Mouse (Mus musculus) mouse embryonic stem cell (cell line): ENCODE measurements at regions not wholly inside any gene's neighbourhood (a gene's known extent, or its start where the extent isn't known, plus 50 kb on each side); places are given as distances from the start of the nearest gene placed in this dataset.

ENCODE experiments used
- in situ Hi-C, 2 experiments: fragments of 300-500 bp; cut with MboI; formaldehyde crosslinking; loops; 1 replicate in 1 of 2; 3 replicates in 1 of 2; pipeline ENCODE4 v1.14.3; 2019 to 2020; ENCODE audit warnings: low sequenced_read_pairs in 2 of 2, low pct_unique_long_range_greater_than_20kb in 1 of 2, mixed read lengths in 1 of 2; ENCODE audit not compliant: unreplicated experiment in 1 of 2

GRCm38 (mm10) chr9:49921306-49921705 is 122.6 kb upstream of the Ncam1 start:
- in situ Hi-C loops: no loop called here

- in situ Hi-C loops: no loop called here
These were observed 116.5 kb upstream of the Ncam1 start for GRCm38 (mm10) chr9:49915046-49915719.

DNA sequence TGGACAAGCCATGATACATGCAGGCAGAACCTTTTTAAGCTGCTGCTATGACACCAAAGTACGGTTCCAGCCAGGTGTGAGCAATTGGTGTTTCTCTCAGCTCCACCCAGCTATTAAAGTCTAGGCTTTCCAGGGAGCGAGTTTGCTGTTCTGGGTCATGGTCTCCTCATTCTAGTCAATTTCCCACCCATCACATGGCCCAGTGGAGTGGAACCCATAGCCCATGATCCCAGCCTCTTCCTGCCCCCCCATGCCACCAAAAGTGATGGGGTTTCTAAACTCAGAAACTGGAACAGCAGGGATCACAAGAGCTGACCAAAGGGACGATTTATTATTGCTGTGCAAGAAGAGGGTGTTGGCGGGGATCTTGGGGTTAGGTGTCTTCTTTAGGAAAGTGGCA is 115.0 kb upstream of the Ncam1 start:
- in situ Hi-C loops: no loop called here

DNA sequence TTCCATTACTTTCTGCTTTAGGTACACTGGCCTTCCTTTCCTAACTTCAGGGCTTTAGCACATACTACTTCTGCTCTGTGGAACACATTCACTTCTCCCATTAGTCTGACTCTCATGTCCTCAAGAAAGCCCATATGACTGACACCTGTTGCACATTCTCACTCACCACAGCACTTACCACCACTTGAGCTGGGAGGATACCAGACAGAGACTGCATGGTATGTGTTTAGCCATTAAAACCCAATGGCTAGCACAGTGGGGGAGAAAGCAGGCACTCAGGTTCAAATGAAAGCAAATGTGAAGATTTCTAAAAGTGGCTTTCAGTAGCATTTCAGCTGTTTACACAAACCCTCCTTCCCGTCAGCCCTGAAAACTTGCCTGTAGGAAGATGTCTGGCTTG is 113.6 kb upstream of the Ncam1 start:
- in situ Hi-C loops: no loop called here

- in situ Hi-C loops: no loop called here
These were observed 107.6 kb upstream of the Ncam1 start for GRCm38 (mm10) chr9:49906306-49906705.

- in situ Hi-C loops: no loop called here
These were observed 107.0 kb upstream of the Ncam1 start for GRCm38 (mm10) chr9:49905703-49906102.

- in situ Hi-C loops: no loop called here
These were observed 100.2 kb upstream of the Ncam1 start for GRCm38 (mm10) chr9:49898947-49899346.

DNA sequence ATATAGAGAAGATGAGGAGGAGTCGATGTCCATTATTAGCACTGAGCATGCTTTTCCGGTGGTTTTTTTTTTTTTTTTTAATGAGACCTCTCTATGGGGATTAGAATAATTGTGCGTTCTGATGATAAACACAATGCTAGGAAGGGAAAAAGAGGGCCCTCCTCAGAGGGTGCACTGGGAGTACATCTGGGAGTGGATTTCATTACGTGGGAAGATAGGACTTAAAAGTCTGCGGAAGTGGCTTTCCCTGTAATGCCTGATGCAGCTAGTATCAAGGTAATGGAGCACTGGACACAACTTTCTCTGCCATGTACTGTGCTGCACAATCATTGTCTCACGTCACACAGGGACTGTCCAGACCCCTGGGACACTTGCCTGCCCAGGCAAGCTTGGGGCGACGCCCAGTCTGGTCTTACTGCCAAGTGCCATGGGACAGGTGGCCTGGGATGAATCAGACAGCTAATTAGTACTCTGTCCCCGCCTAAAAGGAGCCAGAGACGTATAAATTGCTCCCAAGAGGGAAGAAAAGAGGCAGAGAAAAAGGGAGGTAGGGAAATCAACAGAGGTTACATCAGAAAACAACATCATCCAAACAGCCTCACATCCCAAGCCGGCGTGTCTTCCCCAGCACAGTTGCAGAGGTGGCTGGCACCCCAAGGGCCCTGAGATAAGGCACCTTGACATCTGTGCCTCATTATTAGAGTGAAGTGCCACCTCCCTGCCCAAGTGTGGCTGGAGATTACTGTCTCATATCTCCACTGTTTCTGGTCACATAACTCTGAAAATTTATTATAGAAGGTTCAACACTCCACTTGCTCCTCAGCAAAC is 86.0 kb upstream of the Ncam1 start:
- in situ Hi-C loops: no loop called here

GRCm38 (mm10) chr9:49879361-49880128 is 80.8 kb upstream of the Ncam1 start:
- in situ Hi-C loops: no loop called here

GRCm38 (mm10) chr9:49874881-49875280 is 76.2 kb upstream of the Ncam1 start:
- in situ Hi-C loops: no loop called here

GRCm38 (mm10) chr9:49873550-49873949 is 74.8 kb upstream of the Ncam1 start:
- in situ Hi-C loops: no loop called here

DNA sequence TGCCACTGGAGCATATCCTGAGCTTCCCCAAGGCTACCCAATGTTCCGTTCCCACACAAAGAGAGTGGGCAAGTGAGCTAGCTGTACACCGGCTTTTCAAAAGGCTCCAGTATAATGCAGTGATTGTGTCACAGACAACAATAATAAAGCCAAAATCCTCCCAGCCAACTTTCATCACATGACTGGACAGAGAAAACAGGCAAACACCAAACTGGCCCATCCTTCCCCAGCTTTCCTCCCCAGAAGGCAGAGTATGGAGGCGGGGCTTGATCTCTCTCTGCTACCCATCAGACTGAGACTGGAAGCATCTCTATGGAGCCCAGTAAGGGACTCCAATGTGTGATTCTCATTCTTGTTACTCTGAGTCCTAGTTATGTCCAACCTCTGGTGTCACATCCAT is 52.8 kb upstream of the Ncam1 start:
- in situ Hi-C loops: no loop called here

GRCm38 (mm10) chr9:49849442-49849841 is 50.7 kb upstream of the Ncam1 start:
- in situ Hi-C loops: no loop called here

GRCm38 (mm10) chr9:49848943-49849342 is 50.2 kb upstream of the Ncam1 start:
- in situ Hi-C loops: no loop called here
